Mouse (Mus musculus) bone marrow macrophage, adult 2 months (primary cell): ENCODE results near the gene 4930432M17Rik.

Experiments used
- CTCF ChIP-seq: IDR thresholded peaks from 2 replicates; pipeline ENCODE4 v1.5.1; 2012; ENCODE audit warnings: low read depth, mild to moderate bottlenecking, low read length, moderate library complexity
- POLR2A ChIP-seq: IDR thresholded peaks from 2 replicates; pipeline ENCODE4 v1.6.1; 2012; ENCODE audit warnings: mild to moderate bottlenecking, low read depth, low read length, borderline replicate concordance

DNA sequence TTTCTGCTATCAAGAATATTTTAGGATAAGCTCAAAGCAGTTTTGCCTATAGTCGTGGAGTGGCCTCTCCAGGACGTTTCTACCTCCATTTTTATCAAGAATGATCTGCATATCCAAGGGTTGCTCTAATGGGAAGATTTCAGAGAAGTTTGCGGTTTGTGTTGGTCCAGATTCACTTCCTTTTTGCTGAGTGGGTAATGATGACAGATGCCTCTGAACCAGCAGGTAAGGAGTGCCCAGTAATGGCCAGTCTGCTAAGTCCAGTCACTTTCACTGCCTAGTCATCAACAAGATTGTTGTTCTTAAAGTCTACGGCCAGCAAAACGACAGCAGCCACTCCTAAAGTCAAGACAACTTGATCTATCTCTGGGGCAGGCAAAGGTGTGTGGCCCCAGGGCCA lies 32.8 kb upstream of the 4930432M17Rik start:
- TF ChIP-seq CTCF (no peak), POLR2A (no peak)
